Mouse (Mus musculus) liver, postnatal 0 days (tissue): ENCODE results near the gene Rsg1.

Source experiments
- CTCF ChIP-seq: sonication (generic); IDR thresholded peaks from 2 replicates; pipeline ENCODE4 v1.5.1; 2016; ENCODE audit warnings: antibody characterized with exemption, low read depth
- EP300 ChIP-seq: IDR thresholded peaks from 2 replicates; pipeline ENCODE4 v1.6.1; 2016; ENCODE audit warnings: antibody characterized with exemption, low read depth, mild to moderate bottlenecking

DNA sequence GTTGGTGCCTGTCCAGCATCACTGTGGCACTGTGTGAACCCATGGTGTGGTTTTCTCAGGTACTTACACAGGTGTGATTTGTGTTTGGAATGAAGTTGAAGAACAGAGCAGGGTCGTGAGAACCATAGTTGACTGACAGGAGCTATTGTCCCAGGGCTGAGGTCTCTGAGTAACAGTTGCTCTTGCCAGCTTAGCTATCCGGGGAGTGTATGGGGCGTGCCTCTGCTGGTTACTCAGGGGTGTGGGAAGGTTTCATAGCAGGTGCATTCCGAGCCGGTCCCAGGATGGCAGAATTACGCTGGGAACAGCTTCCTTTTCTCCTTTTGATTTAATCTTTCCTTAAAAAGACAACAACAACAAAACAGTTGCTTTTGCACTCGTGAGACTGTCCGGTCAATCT, 32.9 kb upstream of the Rsg1 start:
- TF ChIP-seq CTCF (no peak), EP300 (no peak)
